Mouse (Mus musculus): Measurements from ENCODE around the gene Pip4k2a. TPM values are rescaled to one million over a fixed set of nuclear protein-coding genes. Genes with fewer than 3 reads are reported as not detected.

Gene Pip4k2a
- total and polyA plus RNA-seq, 3 experiments, result 33.9 to 102 (median 72.3) TPM

GRCm38 (mm10) chr2:18956424-18956823, 41.5 kb downstream of the Pip4k2a start:
- Histone ChIP-seq H3K36me3 (replicated peaks) (peaks cover 22% of the 10 kb centered on the region), H3K4me3 (ENCODE audit: low read depth, low read length) (no peak overlapping the region; the same call in 1 of the 2 replicates), H3K4me1 (ENCODE audit: insufficient read depth, low read depth, low read length) (peaks cover 97% of the 10 kb centered on the region), H3K9me3 (replicated peaks) (no peaks in the 10 kb centered on the region), H3K27me3 (ENCODE audit: insufficient read depth, low read length) (no peaks in the 10 kb centered on the region)
- no peak for DNase-seq (ENCODE audit: low spot score)
- ATAC-seq (ENCODE audit: extremely low read depth, insufficient number of reproducible peaks, low FRiP score, poor library complexity, severe bottlenecking), result no peak
- TF ChIP-seq TAL1 (conservative IDR thresholded peaks at IDR 0.05; ENCODE audit: low read depth, low read length) (no peak), GATA1 (IDR thresholded peaks at IDR 0.05; ENCODE audit: borderline replicate concordance, low read length) (no peak), GATA2 (IDR thresholded peaks at IDR 0.05; ENCODE audit: borderline replicate concordance, low read depth, low read length) (no peak), CTCF (IDR thresholded peaks at IDR 0.05; ENCODE audit: low read depth, low read length) (no peak), POLR2AphosphoS5 (IDR thresholded peaks at IDR 0.05; ENCODE audit: insufficient replicate concordance, low read depth, low read length) (no peak)

- Histone ChIP-seq H3K4me3 (ENCODE audit: low read depth, low read length) (peak overlapping the region; percentile 20; the same call in 1 of the 2 replicates), H3K9me3 (replicated peaks) (no peaks in the 10 kb centered on the region), H3K27me3 (ENCODE audit: insufficient read depth, low read length) (no peaks in the 10 kb centered on the region), H3K36me3 (replicated peaks) (peaks cover 22% of the 10 kb centered on the region), H3K4me1 (ENCODE audit: insufficient read depth, low read depth, low read length) (peaks cover 97% of the 10 kb centered on the region)
- ATAC-seq (ENCODE audit: extremely low read depth, insufficient number of reproducible peaks, low FRiP score, poor library complexity, severe bottlenecking), result no peak
- TF ChIP-seq POLR2AphosphoS5 (IDR thresholded peaks at IDR 0.05; ENCODE audit: insufficient replicate concordance, low read depth, low read length) (no peak), GATA2 (IDR thresholded peaks at IDR 0.05; ENCODE audit: borderline replicate concordance, low read depth, low read length) (no peak), TAL1 (conservative IDR thresholded peaks at IDR 0.05; ENCODE audit: low read depth, low read length) (no peak), CTCF (IDR thresholded peaks at IDR 0.05; ENCODE audit: low read depth, low read length) (no peak), GATA1 (IDR thresholded peaks at IDR 0.05; ENCODE audit: borderline replicate concordance, low read length) (no peak)
- DNase-seq (ENCODE audit: low spot score), result no peak
These were observed 42.3 kb downstream of the Pip4k2a start for GRCm38 (mm10) chr2:18955671-18956070.

GRCm38 (mm10) chr2:18955022-18955421, 42.9 kb downstream of the Pip4k2a start:
- Histone ChIP-seq H3K4me1 (ENCODE audit: insufficient read depth, low read depth, low read length) (peaks cover 96% of the 10 kb centered on the region), H3K4me3 (ENCODE audit: low read depth, low read length) (peak overlapping the region; percentile 58; the same call in 1 of the 2 replicates), H3K9me3 (replicated peaks) (no peaks in the 10 kb centered on the region), H3K27me3 (ENCODE audit: insufficient read depth, low read length) (no peaks in the 10 kb centered on the region), H3K36me3 (replicated peaks) (peaks cover 22% of the 10 kb centered on the region)
- 0 out of 2 replicates have a peak, but pooled peaks have one; percentile 18 for ATAC-seq (ENCODE audit: extremely low read depth, insufficient number of reproducible peaks, low FRiP score, poor library complexity, severe bottlenecking)
- TF ChIP-seq GATA2 (IDR thresholded peaks at IDR 0.05; ENCODE audit: borderline replicate concordance, low read depth, low read length), result no peak
- TF ChIP-seq TAL1 (conservative IDR thresholded peaks at IDR 0.05; ENCODE audit: low read depth, low read length), result no peak
- TF ChIP-seq CTCF (IDR thresholded peaks at IDR 0.05; ENCODE audit: low read depth, low read length), result no peak
- no peak for TF ChIP-seq GATA1 (IDR thresholded peaks at IDR 0.05; ENCODE audit: borderline replicate concordance, low read length)
- TF ChIP-seq POLR2AphosphoS5 (IDR thresholded peaks at IDR 0.05; ENCODE audit: insufficient replicate concordance, low read depth, low read length), result no peak
- no peak for DNase-seq (ENCODE audit: low spot score)

GRCm38 (mm10) chr2:18954422-18954821, 43.5 kb downstream of the Pip4k2a start:
- peaks cover 94% of the 10 kb centered on the region for H3K4me1 ChIP-seq (ENCODE audit: insufficient read depth, low read depth, low read length)
- TF ChIP-seq TAL1 (conservative IDR thresholded peaks at IDR 0.05; ENCODE audit: low read depth, low read length) (peak; percentile 85), CTCF (IDR thresholded peaks at IDR 0.05; ENCODE audit: low read depth, low read length) (no peak), GATA2 (IDR thresholded peaks at IDR 0.05; ENCODE audit: borderline replicate concordance, low read depth, low read length) (no peak)
- ATAC-seq (ENCODE audit: extremely low read depth, insufficient number of reproducible peaks, low FRiP score, poor library complexity, severe bottlenecking) (peak; percentile 18; the same call in 1 of the 2 replicates), DNase-seq (ENCODE audit: low spot score) (no peak)
- peaks cover 21% of the 10 kb centered on the region for H3K36me3 ChIP-seq (replicated peaks)
- H3K9me3 ChIP-seq (replicated peaks), result no peaks in the 10 kb centered on the region
- peak overlapping the region; percentile 18; the same call in 1 of the 2 replicates for H3K4me3 ChIP-seq (ENCODE audit: low read depth, low read length)
- H3K27me3 ChIP-seq (ENCODE audit: insufficient read depth, low read length), result no peaks in the 10 kb centered on the region

- ATAC-seq (ENCODE audit: extremely low read depth, insufficient number of reproducible peaks, low FRiP score, poor library complexity, severe bottlenecking) (peak; percentile 67), DNase-seq (ENCODE audit: low spot score) (no peak)
- Histone ChIP-seq H3K36me3 (replicated peaks) (peaks cover 15% of the 10 kb centered on the region), H3K27me3 (ENCODE audit: insufficient read depth, low read length) (no peaks in the 10 kb centered on the region), H3K4me3 (ENCODE audit: low read depth, low read length) (peak overlapping the region; percentile 36; the same call in 1 of the 2 replicates), H3K9me3 (replicated peaks) (no peaks in the 10 kb centered on the region), H3K4me1 (ENCODE audit: insufficient read depth, low read depth, low read length) (peaks cover 89% of the 10 kb centered on the region)
- TF ChIP-seq GATA1 (IDR thresholded peaks at IDR 0.05; ENCODE audit: borderline replicate concordance, low read length) (no peak), TAL1 (conservative IDR thresholded peaks at IDR 0.05; ENCODE audit: low read depth, low read length) (peak; percentile 56)
These were observed 45.7 kb downstream of the Pip4k2a start for GRCm38 (mm10) chr2:18952102-18952673.

GRCm38 (mm10) chr2:18950758-18951157, 47.2 kb downstream of the Pip4k2a start:
- no peak for ATAC-seq (ENCODE audit: extremely low read depth, insufficient number of reproducible peaks, low FRiP score, poor library complexity, severe bottlenecking)

More at GRCm38 (mm10) chr2:18950758-18951157, 47.2 kb downstream of the Pip4k2a start:
- Histone ChIP-seq H3K36me3 (replicated peaks) (peaks cover 17% of the 10 kb centered on the region), H3K4me3 (ENCODE audit: low read depth, low read length) (no peak overlapping the region; the same call in 1 of the 2 replicates), H3K9me3 (replicated peaks) (no peaks in the 10 kb centered on the region), H3K4me1 (ENCODE audit: insufficient read depth, low read depth, low read length) (peaks cover 88% of the 10 kb centered on the region), H3K27me3 (ENCODE audit: insufficient read depth, low read length) (no peaks in the 10 kb centered on the region)
- DNase-seq (ENCODE audit: low spot score), result no peak
- TF ChIP-seq CTCF (IDR thresholded peaks at IDR 0.05; ENCODE audit: low read depth, low read length) (no peak), POLR2AphosphoS5 (IDR thresholded peaks at IDR 0.05; ENCODE audit: insufficient replicate concordance, low read depth, low read length) (no peak), TAL1 (conservative IDR thresholded peaks at IDR 0.05; ENCODE audit: low read depth, low read length) (no peak), GATA2 (IDR thresholded peaks at IDR 0.05; ENCODE audit: borderline replicate concordance, low read depth, low read length) (no peak), GATA1 (IDR thresholded peaks at IDR 0.05; ENCODE audit: borderline replicate concordance, low read length) (no peak)

Measured in G1E (cell line).